Mouse (Mus musculus): ENCODE data around the gene AI837181.

DNA sequence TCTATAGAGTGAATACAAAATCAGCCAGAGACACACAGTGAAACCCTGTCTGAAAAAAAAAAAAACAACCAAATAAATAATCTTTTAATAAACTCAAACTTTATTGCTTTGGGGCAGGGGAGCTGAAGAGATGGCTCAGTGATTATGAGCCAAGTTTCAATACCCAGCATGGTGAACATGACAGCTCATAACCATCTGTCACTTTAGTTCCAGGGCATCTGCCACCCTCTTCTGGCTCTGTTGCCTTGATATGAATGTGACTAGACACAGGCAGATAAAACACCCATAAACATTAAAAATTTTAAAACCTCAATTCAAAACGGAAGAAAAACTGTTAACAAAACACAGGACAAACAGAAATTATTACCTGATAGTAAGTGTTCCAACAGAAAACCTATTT, 47.5 kb upstream of the AI837181 start:
- TF ChIP-seq CTCF (IDR thresholded peaks at IDR 0.05; ENCODE audit: borderline replicate concordance, insufficient read depth, low read length) (no peak), POLR2A (IDR thresholded peaks at IDR 0.05; ENCODE audit: low read depth, low read length) (no peak)

All from embryonic fibroblast, embryonic 13.5 days (primary cell).